Mouse (Mus musculus): Measurements from ENCODE around the gene Layn.

The Layn gene

GRCm38 (mm10) chr9:51076979-51077315, at the start of gene Layn:
TSS of gene Layn (minus strand) at chr9:51077094.
- DNase-seq, result peak; percentile 76

GRCm38 (mm10) chr9:51114767-51115166, 37.9 kb upstream of the Layn start:
- no peak for DNase-seq

- no peak for DNase-seq
Observed at GRCm38 (mm10) chr9:51105751-51106150, 28.9 kb upstream of the Layn start.

DNA sequence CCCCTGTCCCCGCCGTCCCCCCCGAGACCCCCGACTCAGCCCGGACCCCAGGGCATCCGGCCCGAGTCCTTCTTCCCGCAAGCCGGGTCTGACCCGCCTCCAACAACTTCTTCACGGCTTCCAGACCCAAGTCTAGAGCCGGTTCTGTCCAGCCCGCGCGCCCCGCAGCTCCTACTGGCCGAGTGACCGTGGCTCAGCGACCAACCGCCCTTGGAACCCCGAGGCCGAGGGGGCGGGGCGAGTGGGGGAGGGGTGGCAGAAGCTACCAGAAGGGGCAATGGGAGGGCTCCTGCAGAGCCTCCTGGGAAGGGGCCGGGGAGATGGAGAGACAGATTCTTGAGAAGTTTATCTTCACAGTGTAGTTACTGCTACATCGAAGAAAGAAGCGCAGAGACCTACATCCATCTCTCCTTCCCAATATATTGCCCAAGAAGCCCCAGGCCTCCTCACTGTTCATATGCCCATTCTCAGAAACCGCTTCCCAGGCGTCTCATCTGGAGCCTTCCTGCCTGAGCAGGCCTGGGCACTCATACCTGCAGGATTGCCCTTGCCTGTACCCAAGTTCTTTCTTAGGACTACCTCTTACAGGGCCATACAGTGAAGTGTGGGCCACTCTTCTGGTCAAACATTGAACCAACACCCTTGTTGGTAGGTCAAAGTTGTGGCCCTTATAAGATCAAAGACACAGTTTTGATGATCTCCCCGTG, 27.1 kb upstream of the Layn start:
- DNase-seq, result peak; percentile 12

DNA sequence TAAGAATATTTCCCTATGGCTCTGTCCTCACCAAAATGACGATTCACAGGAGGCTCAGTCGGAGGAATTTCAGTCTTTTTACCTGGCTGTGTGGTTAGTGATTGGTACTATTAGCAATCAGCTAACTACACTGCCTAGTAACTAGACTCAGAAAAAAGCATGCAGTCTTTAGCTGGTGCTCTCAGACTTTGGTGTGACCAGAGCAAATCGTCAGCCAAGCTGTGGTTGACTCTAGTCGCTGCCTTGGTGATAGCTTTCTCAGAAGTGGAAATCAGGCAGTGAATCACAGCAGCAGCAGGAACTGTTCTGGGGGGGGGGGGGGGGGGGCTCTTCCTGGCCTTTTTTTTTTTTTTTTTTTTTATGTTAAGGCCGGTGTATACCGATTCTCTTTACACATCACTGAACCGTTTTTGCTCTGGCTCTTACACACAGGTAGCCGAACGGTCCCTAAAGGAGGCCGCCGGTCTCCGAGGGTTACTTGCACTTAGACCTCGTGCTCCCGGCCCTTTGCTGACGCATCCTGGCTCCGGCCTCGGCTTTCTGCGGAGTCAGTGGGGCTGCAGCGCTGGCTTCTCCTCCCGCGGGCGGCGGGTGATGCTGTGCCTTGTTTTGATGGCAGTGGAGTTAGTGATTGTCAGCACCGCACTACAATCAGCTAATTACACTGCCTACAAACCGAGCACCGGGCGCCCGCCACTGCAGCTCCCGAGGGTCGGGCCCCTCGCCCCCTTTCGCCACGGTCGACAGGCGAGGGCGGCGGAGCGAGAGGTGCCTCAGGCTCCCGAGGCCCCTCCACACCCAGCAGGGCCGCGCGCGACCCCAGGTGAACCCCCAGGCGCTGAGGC, 26.3 kb upstream of the Layn start:
- peak; percentile 14 for DNase-seq

GRCm38 (mm10) chr9:51101756-51102425, 25.0 kb upstream of the Layn start, which contains the start of gene 4833427G06Rik:
TSS of gene 4833427G06Rik (minus strand) at chr9:51102078.
- peak; percentile 32 for DNase-seq

DNA sequence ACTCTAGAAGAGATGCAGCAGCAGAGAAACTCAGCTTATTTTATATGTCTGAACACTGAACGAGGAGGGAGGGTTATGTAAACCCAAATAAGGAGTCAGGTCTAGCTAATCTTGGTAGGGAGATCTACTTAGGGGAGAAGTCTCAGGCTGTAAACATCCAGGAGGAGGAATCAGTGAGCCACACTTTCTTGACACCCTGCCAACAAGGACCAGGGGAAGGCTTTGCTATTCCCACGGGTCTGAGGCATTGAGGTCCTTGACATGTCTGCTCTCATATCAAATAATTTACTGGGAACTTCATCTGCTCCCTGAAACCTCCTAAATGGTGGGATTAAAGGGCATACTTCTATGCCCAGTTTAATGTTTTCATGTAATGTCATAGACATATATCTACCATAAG, 19.4 kb upstream of the Layn start:
- DNase-seq, result no peak

DNA sequence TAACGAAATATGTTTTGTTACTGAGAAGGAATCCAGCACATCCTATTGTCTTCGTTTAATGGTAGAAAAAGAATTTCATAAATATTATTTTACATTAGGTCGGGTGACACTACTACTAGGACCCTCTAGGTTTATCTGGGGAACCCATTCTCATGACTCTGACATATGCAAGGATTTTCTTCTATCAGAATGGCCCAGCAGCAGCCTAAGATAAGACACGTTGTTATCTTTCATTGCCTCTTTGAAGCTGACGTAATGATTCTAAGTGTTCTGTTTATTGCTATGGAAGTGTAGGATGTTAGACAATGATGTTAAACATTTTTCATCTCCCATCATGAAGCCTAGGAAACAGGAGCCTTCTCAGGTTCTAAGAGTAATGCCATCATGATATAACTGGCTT, 16.8 kb upstream of the Layn start:
- no peak for DNase-seq

DNA sequence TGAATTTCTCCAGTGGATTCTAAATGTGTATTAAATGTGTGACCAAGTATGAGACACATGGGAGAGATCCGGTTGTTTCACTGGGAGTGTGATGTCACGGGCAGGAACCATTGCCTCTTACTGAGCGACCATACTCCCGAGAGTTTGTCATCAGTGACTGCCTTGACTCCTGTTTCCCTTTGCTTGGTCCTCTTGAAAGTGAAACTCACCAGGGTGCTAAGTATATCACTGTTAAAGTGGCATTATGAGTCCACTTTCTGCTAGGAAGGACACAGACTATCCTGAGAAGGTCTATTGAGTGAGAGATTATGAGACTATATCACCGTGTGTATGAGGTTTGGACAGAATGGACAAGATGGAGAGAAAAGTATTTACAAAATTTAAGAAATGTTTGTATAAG, 4.7 kb upstream of the Layn start:
- DNase-seq, result no peak

- peak; percentile 2 for DNase-seq
Observed at GRCm38 (mm10) chr9:51076300-51076978, 455 bp downstream of the Layn start.

DNA sequence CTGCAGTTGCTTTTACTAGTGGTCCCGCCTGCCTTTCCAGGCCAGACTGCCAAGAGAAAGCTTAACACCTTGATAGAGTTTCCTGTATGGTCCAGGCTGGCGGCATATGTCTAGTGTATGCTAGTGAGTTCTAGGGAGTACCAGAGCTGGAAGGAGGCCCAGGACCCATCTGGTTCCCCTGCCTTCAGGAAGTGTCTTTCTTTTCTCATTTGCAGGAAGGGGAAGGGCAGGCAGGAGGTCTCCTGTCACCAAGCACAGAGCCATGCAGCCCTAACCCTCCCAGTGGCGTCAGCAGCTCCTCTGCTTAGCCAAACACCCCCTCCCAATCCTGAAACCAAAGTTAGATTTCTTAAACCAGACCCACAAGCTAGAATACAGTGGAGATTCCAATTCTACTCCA, 1.1 kb downstream of the Layn start:
- peak; percentile 23 for DNase-seq

GRCm38 (mm10) chr9:51070801-51071200, 6.1 kb downstream of the Layn start:
- DNase-seq, result no peak

DNA sequence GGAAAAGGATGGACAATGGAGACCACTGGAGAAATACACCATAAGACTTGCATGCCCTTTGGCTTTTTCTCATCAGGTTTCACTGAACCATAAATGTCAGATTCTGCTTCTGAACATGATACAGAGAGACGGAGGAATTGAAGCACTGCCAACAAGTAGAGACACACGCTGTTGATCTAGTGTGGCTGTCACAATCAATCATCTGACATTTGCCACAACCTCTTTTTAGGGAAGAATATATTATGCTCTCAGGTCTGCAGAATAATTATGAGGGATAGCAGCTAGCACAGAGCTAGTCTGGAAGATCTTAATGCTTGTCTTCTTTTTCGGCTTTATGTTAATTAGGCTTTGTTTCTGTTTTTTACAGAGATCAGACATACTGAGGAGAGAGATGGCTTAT, 8.7 kb downstream of the Layn start:
- DNase-seq, result no peak

DNA sequence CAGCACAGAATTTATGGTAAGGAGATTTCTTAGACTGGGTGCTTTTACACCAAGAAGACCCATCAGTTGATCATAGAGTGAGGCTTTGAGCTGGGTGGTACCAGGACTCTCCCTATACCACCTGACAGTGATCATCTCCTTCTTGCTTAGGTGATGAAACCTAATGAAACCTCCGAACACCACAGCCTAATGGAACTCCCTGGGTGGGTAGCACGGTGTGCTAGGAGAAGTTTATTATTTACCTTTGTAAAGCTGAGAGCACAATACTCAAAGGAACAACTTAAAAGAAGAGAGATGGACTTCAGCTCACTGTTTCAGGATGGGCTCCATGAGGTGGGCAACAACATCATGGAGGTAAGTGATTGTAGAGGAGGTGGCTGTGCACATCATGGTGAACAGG, 16.3 kb downstream of the Layn start, which contains the start of gene Btg4:
Gene Btg4, plus strand, starts transcription at position 301 of the 400 bp plus-strand sequence.
- DNase-seq, result no peak

DNA sequence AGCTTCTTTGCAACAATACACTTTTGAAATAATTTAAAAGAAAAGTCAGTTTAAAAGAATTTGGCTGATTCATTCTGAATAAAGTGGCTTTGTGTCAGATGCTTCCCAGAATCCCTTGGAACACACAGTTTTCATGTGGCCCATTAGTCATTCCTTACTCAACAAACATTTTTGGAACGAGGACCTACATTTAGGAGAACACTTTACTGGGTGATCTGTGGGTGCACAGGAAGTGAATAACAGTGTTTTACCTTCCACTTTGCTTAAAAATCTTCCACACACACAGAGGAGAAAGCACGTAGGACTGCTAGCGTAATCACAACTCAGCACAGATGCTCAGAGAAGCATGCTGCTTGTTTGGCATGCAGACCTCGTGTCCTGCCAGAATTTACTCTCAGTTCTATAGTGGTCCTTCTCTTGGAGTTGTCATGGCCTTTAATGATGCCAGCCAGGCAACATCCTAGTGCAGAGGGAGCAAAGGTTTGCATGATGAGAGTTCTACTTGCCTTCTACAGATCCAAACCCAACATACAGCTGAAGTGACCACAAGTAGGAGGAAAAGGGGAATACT, 17.9 kb downstream of the Layn start:
- DNase-seq, result no peak

DNA sequence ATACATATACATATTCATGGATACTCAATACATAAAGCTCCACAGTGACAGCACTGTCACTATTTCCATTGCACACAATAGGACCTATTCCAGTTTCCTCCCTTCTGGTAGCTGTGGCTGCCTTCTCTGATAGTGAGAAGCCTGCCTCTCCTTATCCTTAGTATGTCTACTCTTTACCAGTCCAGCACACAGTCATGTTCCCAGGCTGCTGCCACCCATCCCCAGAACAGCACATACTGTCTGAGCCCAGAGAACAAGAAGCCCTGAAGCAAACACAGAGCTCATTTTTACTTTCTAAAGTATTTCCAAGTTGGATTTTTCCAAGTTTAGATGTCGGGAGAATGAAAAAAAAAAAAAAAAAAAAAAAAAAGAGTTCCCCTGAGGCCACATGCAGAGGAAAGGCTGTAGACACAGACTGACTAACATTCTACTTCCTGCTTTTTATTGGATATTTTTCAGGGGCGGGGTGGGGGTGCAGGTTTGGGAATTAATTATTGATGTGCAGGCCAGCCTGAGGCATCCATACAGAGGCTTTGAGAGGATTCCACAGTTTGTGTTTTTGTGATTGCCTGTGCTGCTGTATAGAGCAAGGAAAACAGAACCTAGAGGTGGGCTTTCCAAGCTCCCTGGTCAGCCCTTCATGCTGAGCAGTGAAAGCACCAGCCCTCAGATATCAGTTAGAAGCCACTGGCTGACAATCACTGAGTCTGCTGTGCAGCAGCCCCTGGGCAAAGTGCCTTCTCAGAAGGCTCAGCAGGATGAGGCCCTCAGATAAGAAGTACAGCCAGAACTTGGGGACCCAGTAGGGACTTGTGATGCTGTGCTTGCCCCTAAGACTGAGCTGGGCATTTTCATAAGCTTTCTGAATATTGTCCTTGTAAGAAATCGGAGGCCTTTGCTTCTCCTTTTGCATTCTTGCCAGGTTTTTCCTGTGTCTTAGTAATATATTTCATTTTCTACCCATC, 20.3 kb downstream of the Layn start:
- DNase-seq, result peak; percentile 3

GRCm38 (mm10) chr9:51052180-51052579, 24.7 kb downstream of the Layn start:
- no peak for DNase-seq

DNA sequence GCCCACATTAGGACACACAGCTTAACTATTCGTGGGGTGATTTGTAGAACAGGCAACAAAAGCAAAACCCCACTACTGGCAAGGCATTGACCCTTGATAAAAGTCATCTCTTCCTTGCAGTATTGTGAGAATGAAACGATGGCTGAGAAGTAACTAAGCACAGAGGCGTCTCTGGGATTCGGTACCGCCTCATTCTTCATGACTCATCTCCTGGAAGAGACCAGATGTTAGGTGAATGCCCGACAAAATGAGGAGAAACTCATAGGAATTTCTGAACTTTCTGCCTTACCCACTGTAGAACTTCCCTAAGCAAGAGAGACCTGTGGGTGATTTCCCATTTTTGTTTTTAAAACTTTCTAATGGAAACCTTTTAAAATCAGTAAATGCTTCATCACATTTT, 34.8 kb downstream of the Layn start:
- no peak for DNase-seq

- no peak for DNase-seq
Observed at GRCm38 (mm10) chr9:51041491-51041980, 35.4 kb downstream of the Layn start.

GRCm38 (mm10) chr9:51032785-51033529, 43.9 kb downstream of the Layn start:
- no peak for DNase-seq

DNA sequence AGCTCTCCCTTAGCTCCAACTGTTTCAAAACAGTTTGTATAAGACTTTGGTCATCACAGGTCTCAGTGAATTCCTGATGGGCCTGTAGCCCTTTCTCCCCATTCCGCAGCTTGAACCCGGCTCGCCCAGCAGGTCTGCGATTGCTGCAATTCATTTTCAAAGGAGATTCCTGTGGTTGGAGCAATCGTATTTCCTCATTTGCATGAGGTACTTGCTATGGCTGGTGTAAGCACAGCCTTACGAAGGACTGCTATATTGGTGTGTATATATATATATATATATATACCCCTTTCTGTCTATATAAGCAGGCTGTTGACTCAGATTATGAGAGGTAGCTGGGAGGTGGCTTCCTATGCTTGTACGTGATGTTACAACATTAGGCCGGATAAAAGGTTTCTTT, 44.6 kb downstream of the Layn start:
- no peak for DNase-seq
